Mouse (Mus musculus): ENCODE results near the gene Cdh23. TPM values are rescaled to one million over a fixed set of nuclear protein-coding genes. Genes with fewer than 3 reads are reported as not detected.

The Cdh23 gene
- polyA plus RNA-seq, 1 experiment: 2.1 TPM

GRCm38 (mm10) chr10:60481381-60481780, 214.9 kb downstream of the Cdh23 start:
- DNase-seq (ENCODE audit: low read depth): no peak

DNA sequence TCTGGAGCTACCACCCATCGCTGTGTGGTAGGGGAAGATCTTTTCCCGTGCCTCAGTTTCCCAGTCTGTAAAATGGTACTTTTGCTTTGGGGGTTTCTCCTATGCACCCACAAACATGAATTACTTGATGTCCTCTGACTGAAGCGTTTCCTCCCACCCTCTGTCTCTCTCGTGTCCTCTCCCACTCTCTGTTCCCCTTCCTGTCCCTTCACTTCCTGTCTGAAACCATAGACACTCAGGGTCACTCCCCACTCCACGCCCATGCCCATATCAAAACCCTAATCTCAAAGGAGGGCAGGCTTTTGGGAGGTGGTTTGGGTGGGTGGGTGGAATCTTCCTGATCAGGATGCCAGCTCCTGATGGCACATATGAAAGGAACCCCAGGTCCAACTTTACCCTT, 221.7 kb downstream of the Cdh23 start:
- DNase-seq (ENCODE audit: low read depth): no peak

GRCm38 (mm10) chr10:60473782-60474322, 222.4 kb downstream of the Cdh23 start:
- no peak for DNase-seq (ENCODE audit: low read depth)

DNA sequence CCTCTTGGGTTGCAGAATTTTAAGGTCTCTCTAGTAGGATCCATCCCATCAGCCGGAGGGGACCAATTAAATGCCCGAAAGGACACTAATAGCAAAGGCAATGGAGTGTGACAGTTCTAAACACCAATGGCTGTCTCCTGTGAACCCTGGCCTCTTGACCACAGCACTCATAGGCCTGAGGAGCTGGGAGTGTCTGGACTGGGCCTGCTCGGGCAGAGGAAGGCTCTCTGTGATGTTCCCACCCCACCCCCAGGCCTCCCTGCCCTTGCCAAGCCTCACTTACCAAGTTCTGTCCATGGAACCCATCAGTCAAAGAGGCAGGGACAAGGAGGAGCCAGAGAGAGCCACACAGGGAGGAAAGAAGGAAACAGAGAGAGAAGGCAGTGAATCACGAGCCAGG, 228.5 kb downstream of the Cdh23 start:
- DNase-seq (ENCODE audit: low read depth): no peak

DNA sequence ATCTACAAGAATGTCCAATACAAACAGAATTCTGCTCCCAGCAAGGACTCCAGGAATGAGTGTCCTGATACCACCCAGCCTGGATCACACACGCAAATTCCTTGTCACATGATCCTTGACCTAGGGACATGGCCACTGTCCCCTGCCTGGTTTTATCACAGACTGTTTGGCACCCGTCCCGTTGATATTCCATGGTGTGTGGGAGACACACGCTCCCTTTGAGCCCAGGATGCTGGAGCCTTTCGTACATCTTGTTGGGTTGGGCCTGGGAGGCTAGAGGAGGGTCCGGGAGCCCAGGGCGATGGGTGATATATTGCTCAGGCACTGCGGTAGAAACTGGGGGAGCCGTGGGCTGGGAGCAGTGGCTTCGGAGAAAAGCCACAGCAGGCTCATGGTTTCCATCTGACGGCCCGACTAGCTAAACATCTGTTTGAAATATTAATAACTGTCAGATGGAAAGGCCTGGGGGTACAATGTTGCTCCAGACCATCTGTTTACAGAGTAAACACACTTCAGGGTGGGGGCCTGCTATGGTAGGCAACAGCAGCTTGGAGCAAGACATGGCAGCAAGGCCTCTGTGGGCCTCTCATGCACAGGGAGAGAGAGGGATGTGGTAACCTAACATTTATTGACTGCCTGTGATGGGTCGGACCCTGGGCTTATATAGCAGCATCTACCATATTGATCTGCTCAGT, 232.2 kb downstream of the Cdh23 start:
- DNase-seq (ENCODE audit: low read depth): no peak

DNA sequence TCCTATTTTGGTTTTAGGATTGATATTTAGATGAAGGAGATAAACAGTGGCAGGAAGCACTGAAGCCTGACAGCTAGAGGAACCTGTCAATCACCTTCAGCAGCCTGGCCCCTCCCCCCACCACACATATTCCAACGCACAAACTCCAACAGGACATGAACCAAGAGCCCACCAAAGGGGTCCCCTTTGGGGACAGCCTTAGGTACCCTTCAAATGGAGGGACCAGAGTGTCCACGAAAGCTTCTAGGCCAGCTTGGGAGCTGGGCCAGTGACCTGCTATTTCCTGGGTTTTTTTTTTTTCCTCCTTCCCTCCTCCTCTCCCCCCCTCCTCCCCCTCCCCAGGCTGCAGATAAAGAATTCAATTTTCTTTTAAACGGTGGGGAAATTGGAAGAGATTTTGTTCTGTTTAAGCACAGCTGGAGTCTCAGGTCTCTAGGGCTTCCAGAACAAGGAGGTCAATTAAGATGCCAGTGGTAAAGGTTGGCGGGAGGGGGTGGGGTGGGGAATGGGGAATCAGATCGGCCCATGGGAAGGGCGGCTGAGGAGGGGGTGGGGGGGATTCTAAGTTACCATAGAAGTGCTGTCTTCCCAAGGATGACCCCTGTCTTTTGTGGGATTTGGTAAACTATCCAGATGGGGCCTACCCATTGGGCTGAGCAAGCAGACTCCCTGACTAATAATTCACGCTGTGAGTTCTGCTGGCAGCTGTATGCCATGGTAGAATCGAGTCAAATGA, 239.5 kb downstream of the Cdh23 start:
- no peak for DNase-seq (ENCODE audit: low read depth)

GRCm38 (mm10) chr10:60455193-60455592, 241.1 kb downstream of the Cdh23 start:
- DNase-seq (ENCODE audit: low read depth): no peak

- DNase-seq (ENCODE audit: low read depth): no peak
These were observed 249.1 kb downstream of the Cdh23 start for GRCm38 (mm10) chr10:60447186-60447585.

DNA sequence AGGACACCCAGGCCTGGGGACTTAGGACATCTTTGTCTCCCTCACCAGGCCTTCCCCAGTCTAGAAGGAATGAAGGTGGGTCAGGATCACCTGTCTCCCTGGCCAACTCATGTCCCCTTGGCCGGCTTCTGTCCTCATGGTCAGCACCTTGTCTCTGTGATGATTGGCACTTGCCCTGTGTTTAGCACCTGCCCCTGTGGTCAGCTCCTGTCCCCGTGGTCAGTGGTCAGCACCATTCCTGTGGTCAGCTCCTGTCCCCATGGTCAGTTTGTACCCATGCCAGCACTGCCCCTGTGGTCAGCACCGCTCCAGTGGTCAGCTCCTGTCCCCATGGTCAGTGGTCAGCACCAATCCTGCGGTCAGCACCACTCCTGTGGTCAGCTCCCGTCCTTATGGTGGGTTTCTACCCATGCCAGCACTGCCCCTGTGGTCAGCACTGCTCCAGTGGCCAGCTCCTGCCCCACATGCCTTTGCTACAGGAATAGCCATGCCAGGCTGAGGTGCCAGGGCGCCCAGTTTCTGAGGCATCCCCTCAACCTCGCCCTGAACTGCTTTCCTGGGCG, 251.2 kb downstream of the Cdh23 start:
- DNase-seq (ENCODE audit: low read depth): no peak

DNA sequence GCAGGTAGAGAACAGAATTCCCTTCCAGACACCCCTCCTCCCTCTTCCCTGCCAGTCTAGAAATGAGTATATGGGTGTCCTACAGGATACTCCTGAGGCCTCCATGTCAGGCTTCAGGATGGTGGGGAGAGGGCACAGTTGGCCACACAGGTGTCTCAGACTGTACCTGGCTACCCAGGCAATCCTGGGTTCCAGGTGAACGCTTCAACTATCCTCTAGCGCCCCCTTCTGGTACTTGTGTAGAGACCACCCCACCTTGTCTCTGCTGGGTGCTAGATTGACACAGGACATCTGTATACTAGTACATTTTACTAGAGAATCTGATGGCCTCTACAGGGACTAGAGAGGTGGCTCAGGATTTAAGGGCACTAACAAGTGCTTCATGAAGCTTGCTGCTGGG, 253.2 kb downstream of the Cdh23 start:
- DNase-seq (ENCODE audit: low read depth): no peak

DNA sequence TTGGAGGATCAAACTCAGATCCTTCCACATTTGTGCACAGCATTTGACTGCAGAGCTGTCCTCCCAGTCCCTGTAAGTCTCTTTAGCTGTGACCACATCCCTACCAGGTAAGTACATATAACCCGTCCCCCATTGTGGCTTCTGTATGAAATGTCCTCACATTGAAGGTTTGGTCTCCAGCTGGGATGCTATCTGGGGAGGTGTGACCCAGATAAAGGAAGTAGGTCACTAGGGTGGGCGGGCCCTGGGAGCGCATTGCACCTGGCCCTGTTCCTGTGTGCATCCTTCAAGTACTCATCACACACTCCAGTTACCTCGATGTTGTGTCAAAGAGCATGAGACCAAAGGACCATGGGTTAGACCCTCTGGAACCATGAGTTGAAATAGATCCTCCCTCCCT, 254.0 kb downstream of the Cdh23 start:
- no peak for DNase-seq (ENCODE audit: low read depth)

GRCm38 (mm10) chr10:60432679-60433078, 263.6 kb downstream of the Cdh23 start:
- DNase-seq (ENCODE audit: low read depth): no peak

- DNase-seq (ENCODE audit: low read depth): no peak
These were observed 265.7 kb downstream of the Cdh23 start for GRCm38 (mm10) chr10:60430591-60430990.

DNA sequence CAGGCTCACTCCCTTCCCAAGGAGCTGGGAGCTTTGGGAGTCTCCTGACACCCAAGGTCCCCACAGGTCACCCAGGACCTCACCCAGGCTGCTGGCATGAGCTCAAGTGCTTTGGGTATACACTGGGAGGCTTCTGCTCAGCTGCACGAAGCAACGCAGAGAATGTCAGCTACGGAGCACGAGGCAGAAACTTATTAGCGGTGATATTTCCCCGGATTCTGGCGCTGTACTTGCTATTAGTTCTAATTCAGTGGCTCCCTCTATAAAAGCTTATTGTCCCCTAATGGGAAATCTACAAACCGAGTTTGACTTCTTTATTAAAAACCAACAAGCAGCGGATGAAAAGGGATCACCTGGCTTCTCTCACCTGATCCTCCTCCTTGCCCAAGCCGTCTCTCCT, 266.3 kb downstream of the Cdh23 start:
- no peak for DNase-seq (ENCODE audit: low read depth)

DNA sequence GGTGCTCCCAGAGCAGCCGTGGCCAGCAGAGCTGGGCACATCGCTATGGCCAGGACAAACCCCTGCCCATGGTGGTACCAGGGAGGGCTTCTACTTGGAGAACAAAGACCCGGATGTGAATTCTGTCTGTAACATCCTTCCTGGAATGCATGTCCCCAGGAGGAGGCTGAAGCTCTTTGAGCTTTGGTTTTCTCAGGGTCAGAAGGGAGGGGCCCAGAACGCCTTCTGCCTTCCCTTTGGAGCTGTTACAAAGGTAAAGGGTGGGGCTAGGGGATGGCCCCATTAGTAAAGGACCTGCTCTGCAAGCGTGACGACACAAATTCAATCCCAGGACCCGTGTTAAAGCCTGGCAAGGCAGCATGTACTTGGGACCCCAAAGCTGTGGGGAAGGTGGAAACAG, 273.5 kb downstream of the Cdh23 start:
- no peak for DNase-seq (ENCODE audit: low read depth)

- no peak for DNase-seq (ENCODE audit: low read depth)
These were observed 276.7 kb downstream of the Cdh23 start for GRCm38 (mm10) chr10:60419624-60420023.

DNA sequence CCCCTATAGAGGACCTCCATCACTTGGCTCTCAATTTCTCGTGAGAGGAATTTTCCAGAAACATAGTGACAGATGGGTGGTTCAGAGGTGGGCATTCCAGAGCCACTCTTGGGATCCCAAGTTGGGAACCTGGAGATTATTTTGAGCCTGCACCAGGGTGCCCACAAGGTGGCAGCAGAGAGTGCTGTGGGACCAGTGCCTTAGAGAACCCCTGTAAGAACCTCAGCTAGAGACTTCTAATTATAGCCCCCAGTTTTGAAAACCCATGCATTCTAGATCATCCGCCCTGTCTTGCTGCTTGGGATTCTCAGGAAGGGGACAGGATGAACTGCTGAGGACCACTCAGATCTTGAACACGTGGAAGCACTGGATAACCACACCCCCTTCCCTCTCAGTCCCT, 278.2 kb downstream of the Cdh23 start:
- no peak for DNase-seq (ENCODE audit: low read depth)

- DNase-seq (ENCODE audit: low read depth): no peak
These were observed 279.2 kb downstream of the Cdh23 start for GRCm38 (mm10) chr10:60417041-60417440.

DNA sequence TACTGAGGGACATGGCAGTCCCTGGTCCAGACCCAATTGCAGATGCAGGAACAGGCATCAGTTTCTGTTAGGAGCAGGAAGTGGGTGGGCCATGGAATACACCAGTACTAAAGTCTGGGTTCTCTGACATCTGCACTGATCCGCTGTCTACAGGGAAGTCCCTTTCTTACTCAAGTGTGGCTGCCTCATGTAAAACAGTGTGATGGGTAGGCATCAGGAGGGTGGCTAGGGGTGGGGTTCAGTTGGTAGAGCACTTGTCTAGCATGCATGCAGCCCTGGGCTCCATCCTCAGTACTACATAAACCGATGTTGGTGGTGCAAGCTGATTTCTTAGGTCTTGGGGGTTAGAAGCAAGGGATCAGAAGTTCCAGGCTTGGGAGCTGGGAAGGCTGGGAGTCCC, 282.5 kb downstream of the Cdh23 start:
- no peak for DNase-seq (ENCODE audit: low read depth)

DNA sequence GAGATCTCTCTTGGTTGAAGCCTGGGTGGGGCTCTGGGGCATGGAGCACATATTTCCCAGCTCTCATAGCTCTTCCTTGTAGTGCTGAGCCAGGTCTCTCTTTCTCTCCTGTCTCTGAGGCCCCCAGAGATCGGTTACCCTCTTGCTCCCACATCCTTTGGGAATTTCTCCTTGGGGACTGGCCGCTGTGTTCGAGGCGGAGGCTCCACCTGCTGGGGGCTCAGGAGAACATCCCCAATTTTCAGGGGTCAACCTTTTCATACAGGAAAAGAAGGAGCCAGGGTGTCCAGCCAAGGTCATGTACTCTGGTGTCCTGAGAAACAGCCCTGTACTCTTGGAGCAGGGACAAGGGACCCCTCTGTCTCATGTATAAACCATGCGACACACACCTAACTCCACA, 284.5 kb downstream of the Cdh23 start:
- no peak for DNase-seq (ENCODE audit: low read depth)

GRCm38 (mm10) chr10:60407831-60408230, 288.5 kb downstream of the Cdh23 start:
- no peak for DNase-seq (ENCODE audit: low read depth)

DNA sequence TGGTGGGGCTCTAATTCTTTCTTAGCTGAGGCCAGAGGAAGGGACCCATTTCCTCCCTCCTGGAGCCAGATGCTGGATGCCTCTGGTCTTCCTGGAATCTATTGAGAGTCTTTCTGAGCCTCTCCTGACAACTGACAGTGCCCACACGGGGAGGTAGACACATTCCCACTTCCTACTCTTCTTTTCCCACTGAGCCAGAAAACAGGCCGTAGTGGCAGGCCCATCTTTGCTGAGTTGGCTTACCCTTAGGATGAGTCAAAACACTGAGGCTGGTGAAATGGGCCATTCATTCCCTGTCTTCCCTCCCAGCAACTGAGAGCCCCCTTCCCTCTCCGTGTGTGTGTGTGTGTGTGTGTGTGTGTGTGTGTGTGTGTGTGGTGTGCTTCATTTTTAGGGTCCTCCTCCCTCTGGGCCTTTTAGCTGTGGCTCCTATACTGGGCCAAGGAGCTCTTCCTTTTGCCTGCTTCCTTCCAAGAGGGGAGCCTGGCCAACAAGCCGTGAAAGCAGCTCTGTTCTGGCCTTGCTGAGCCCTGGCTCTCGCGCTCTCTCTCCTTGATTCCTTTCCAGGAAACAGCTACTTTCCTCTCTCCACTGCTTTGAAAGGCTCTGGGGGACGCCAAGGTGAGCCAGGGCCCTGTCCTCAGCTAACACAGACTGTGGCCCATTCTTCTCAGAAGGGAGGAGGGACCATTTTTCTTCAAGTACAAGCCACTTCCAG, 290.7 kb downstream of the Cdh23 start:
- no peak for DNase-seq (ENCODE audit: low read depth)

Measured in gonadal fat pad, adult 2 months (tissue).